Mouse (Mus musculus) G1E-ER4 (cell line): ENCODE results near the gene Aif1l. TPM values are rescaled to one million over a fixed set of nuclear protein-coding genes. Genes with fewer than 3 reads are reported as not detected.

Experiments used
- GATA1 ChIP-seq: IDR thresholded peaks from one replicate; pipeline ENCODE4 v1.8.0; 2012; ENCODE audit warnings: low read length, inconsistent platforms
- polyA plus RNA-seq: library from polyadenylated mRNA; stranded (reverse); fragments of >175 nt; gene quantifications from 2 replicates; pipeline ENCODE4 v1.2.3, GENCODE M21; 2012

The Aif1l gene
- not detected in 2 replicates for polyA plus RNA-seq

DNA sequence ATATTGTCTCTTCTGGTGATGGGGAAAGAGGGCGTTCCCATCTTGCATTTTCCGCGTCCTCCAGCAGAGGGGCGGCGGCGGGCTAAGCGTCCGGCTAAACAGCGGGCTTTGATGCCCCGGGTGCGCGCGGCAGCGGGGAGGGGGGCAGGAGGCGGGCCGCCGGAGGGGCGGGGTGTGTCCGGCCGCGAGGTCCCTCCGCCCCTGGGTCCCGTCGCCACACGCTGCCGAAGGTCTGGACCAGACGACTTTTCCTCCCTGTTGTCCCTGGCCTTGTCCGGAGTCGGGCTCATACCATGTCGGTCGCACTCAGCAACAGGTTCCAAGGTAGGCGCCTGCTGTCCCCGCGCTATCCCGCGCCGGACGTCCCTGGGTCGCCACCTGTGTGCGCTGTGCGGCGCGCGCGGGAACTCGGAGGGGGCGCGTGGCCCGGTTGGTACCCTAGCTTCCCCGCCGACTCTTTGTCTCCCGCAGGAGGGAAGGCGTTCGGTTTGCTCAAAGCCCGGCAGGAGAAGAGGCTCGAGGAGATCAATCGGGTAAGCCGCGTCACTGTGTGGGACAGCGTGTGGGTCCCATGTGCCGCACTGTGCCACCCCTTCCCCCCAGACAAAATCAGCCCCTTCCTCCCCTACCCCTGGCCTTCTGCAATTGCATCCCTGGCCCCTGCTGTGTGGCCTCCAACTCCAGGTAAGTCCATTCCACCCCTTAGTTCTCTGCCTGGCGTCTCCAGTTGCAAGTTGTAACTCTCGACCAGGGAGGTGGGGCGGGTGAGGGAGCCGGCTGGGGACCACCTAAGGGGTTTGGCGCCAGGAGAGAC, at the start of gene Aif1l:
Aif1l (plus strand) TSS at position 82 of the 814 bp plus-strand sequence.
- TF ChIP-seq GATA1: no peak

- TF ChIP-seq GATA1: no peak
These were observed 49.0 kb upstream of the Aif1l start for GRCm38 (mm10) chr2:31900932-31901331.

DNA sequence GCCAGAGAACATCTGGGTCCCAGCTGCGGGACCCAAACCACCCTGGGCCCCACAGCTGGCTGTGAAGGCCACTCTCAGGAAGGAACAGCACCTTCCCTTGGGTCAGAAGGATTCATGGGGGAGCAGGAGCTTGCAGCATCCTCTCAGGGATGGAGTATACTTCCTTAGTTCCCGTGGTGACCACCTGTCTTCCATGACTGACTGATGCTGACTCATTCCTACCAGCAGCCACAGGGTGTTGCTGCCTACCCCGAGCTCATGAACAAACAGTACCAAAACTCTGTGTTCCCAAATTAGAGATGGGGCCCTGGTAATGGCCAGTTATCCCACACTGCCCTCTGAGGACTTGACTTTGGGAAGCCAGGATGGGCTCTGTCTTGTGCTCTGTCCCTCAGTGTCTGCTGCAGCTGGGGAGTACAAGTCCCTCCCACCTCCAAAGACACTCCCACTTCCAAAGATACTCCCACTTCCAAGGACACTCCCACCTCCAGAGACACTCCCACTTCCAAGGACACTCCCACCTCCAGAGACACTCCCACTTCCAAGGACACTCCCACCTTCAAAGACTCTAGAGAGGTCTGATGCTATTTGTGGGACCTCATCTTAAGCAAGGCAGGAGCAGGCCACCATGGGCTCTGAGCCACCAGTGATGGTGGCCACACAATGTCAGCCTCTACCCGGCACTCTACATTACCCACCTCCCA, 48.1 kb upstream of the Aif1l start:
- TF ChIP-seq GATA1: no peak

DNA sequence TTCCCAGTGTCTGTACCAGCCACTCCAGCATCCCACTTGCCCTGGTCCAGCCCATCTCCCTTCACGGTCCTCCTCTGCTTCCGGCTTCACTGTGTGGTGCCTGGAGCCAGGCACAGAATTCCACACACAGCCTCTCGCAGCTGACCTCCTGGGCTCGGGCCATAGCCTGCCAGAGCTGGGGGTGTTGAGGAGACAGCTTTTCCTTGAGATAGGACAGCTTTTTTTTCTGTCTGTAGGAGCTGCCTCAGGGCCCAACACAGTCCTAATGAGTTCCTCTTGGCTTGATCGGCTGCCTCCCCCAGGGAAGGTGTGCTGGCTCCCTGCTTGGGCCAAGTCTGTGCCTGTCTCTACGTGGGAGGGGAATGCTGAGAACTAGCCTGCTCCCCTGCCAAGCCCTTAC, 45.9 kb upstream of the Aif1l start:
- TF ChIP-seq GATA1: no peak

- no peak for TF ChIP-seq GATA1
These were observed 45.3 kb upstream of the Aif1l start for GRCm38 (mm10) chr2:31904622-31905021.

- TF ChIP-seq GATA1: no peak
These were observed 44.3 kb upstream of the Aif1l start for GRCm38 (mm10) chr2:31905682-31906081.

- no peak for TF ChIP-seq GATA1
These were observed 43.5 kb upstream of the Aif1l start for GRCm38 (mm10) chr2:31906407-31906806.

DNA sequence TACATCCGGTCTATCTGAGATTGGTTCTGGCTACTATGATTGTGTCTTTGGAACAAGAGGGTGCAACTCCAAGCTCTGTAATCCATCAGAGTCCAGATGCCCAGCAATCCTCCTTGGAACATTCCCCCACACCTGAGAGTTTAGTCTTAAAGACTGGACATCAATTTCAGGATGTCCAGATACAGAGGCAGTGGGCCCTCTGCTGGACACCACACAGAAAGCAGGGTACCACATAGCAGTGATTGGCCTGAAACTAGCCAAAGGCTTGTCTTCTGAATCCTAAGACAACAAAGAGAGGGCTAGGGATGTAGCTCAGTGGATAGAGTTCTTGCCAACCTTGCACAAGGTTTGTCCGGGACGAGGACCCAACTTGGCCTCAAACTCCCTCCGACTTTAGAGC, 37.4 kb upstream of the Aif1l start:
- no peak for TF ChIP-seq GATA1

- TF ChIP-seq GATA1: no peak
These were observed 34.8 kb upstream of the Aif1l start for GRCm38 (mm10) chr2:31915112-31915511.

GRCm38 (mm10) chr2:31917636-31918035, 32.3 kb upstream of the Aif1l start:
- no peak for TF ChIP-seq GATA1

GRCm38 (mm10) chr2:31923645-31924044, 26.3 kb upstream of the Aif1l start:
- no peak for TF ChIP-seq GATA1

DNA sequence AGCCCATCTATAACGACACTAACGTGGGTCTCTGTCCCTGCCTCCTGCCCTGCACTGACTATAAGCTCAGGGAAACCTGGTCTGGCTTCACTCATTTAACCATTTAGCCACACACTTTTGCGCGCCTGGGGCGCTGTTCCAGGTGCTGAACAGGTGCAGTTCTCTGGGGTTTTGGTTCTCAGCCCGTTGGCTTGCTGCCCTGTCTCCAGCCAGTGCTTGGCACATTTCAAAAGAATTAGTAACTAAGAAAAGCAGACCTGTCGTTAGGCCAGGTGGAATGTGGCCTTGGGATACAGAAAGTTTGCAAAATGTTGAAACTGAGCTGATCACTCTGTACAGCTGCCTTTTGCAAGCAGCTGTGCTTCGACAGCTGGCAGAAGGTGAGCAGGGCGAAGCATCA, 25.1 kb upstream of the Aif1l start:
- TF ChIP-seq GATA1: no peak

DNA sequence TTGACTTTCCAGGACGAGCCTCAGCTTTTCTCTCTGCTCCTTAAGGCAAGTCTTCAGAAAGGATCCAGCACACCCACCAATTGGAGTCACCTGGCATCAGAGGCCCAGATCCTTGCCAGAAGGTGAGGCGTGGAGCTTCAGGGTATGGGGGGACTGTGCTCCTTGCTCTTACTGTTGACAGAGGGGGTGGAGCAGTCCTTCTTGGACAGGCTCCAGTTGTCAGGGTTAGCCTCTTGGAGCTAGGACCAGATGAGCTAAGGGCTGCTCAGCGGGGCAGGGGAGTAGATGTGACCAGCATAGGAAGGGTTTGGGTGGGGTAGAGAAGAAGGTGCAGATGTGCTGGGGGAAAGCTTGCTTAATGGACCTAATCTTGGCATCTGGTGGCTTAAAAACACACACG, 24.0 kb upstream of the Aif1l start:
- TF ChIP-seq GATA1: no peak

DNA sequence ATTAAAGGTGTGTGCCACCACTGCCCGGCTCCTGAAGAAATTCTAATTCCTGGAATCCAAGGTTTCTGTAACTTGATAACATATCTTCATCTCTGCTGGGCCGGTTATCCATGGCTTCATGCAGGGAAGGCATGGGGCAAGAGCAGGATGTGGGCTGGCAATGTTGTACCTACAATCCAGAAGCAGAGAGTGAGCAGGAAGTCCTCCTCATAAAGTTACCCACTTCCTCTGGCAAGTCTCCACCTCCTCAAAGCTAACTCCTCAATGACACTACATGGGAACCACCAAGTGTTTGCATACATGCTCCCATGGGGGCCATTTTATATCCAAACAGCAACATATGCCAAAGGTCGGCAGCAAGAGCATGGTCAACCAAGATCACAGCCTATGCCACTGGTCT, 20.3 kb upstream of the Aif1l start:
- no peak for TF ChIP-seq GATA1

DNA sequence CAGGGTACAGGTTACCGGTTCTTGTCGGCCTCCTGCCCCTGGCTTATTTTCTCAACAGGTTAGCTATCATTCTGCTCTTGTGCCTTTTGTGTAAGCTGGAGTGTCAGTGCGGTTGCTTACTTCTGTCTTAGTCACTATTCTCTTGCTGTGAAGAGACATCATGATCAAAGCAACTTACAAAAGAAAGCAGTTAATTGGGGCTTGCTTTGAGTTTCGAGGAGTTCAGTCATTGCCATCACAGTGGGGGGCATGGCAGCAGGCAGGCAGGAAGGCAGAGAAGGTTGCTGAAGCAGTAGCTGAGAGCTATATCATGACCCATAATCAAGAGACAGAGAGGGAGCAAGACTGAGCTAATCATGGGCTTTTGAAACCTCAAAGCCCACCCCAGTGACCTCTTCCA, 15.4 kb upstream of the Aif1l start:
- TF ChIP-seq GATA1: no peak

DNA sequence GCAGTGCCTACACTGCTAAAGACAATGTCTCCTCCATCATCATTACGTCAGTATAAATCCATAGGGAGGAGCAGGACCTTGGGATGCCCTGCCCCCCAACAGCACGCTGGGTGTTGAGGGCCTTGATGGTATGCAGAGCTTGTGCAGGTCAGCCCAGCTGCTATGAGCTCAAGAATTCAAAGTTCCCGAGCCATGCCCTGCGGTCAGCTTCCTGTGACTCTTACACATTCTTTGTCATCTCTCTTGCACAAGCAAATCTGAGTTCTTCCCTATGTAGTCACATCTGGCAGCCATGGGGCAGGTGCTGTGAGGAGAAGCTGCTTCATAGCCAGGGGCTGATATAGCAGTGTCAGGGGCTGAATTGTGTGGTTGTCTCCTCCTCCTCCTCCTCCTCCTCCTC, 14.9 kb upstream of the Aif1l start:
- no peak for TF ChIP-seq GATA1

DNA sequence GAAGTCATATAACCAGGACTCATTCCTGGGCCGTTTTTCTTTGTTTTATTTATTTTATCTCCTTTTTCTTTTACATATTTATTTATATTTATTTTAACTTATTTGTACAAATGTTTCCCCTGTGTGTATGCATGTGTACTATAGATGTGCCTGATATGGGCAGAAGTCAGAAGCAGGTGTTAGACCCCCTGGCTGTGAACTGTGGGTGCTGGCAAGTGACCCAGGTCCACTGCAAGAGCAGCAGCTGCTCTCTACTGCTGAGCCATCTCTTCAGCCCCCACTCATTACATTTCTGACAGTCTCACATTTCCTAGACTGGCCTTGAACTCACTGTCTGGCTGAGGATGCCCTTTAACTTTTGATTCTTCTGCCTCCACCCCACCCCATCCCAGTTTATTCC, 11.6 kb upstream of the Aif1l start:
- TF ChIP-seq GATA1: no peak
